Mouse (Mus musculus) ES-E14 (cell line): Measurements from ENCODE around the gene Hk1. TPM values are rescaled to one million over a fixed set of nuclear protein-coding genes. Genes with fewer than 3 reads are reported as not detected.

ENCODE experiments used
- DNase-seq: peaks from one replicate; pipeline ENCODE4 v3.0.0-alpha.2; 2013; ENCODE audit warnings: low read depth, low spot score
- H3K27ac ChIP-seq: 2 replicates; pipeline ENCODE4 v1.5.1; 2012; ENCODE audit warnings: low read depth, mild to moderate bottlenecking, low read length, moderate library complexity, mixed read lengths; ENCODE audit not compliant: poor library complexity, insufficient read depth, severe bottlenecking
- H3K36me3 ChIP-seq: 2 replicates; pipeline ENCODE4 v1.6.1; 2012; ENCODE audit warnings: mild to moderate bottlenecking, low read length, moderate library complexity, mixed read lengths; ENCODE audit not compliant: control insufficient read depth, poor library complexity, insufficient read depth, severe bottlenecking
- H3K4me1 ChIP-seq, 2 experiments: fragments of 150-350 bp in 1 of 2; sonication (generic) in 1 of 2; 2 replicates each; pipeline ENCODE4 v1.6.1; 2012; ENCODE audit warnings: low read length in 2 of 2, mild to moderate bottlenecking in 1 of 2, mixed read lengths in 1 of 2; ENCODE audit not compliant: control insufficient read depth in 2 of 2, insufficient read depth in 2 of 2, poor library complexity in 1 of 2
- H3K4me3 ChIP-seq, 2 experiments: fragments of 150-350 bp in 1 of 2; sonication (generic) in 1 of 2; 2 replicates each; pipeline ENCODE4 v1.5.1; 2012; ENCODE audit warnings: low read length in 2 of 2, low read depth in 1 of 2, mild to moderate bottlenecking in 1 of 2, mixed read lengths in 1 of 2; ENCODE audit not compliant: insufficient read depth in 1 of 2, poor library complexity in 1 of 2, severe bottlenecking in 1 of 2
- H3K9ac ChIP-seq: 2 replicates; pipeline ENCODE4 v1.6.1; 2012; ENCODE audit warnings: low read depth, mild to moderate bottlenecking, low read length, mixed read lengths; ENCODE audit not compliant: poor library complexity, insufficient read depth, severe bottlenecking
- H3K9me3 ChIP-seq: fragments of 150-350 bp; sonication (generic); 2 replicates; pipeline ENCODE4 v1.6.1; 2012; ENCODE audit warnings: low read depth, mild to moderate bottlenecking, low read length; ENCODE audit not compliant: control insufficient read depth, insufficient read depth
- CHD2 ChIP-seq: IDR thresholded peaks from 2 replicates; pipeline ENCODE4 v1.6.1; 2014; ENCODE audit warnings: mild to moderate bottlenecking, low read depth, low read length, inconsistent platforms
- HCFC1 ChIP-seq: IDR thresholded peaks from 2 replicates; pipeline ENCODE4 v1.6.1; 2012; ENCODE audit warnings: low read length, inconsistent platforms, borderline replicate concordance; ENCODE audit not compliant: insufficient read depth
- MAFK ChIP-seq: IDR thresholded peaks from 2 replicates; pipeline ENCODE4 v1.6.1; 2014; ENCODE audit warnings: mild to moderate bottlenecking, low read depth, low read length, inconsistent platforms; ENCODE audit not compliant: insufficient read depth
- ZC3H11A ChIP-seq: IDR thresholded peaks from 2 replicates; pipeline ENCODE4 v1.6.1; 2012; ENCODE audit warnings: low read depth, mild to moderate bottlenecking, inconsistent platforms, low read length, borderline replicate concordance
- ZNF384 ChIP-seq: IDR thresholded peaks from 2 replicates; pipeline ENCODE4 v1.6.1; 2012; ENCODE audit warnings: low read depth, low read length, inconsistent platforms
- in situ Hi-C, 2 experiments: fragments of 600-800 bp; cut with MboI; formaldehyde crosslinking; loops; one replicate each; pipeline ENCODE4 v1.15.1; 2025; ENCODE audit warnings: low sequenced_read_pairs in 2 of 2, inconsistent platforms in 1 of 2; ENCODE audit not compliant: unreplicated experiment in 2 of 2
- total RNA-seq: library from RNA; depleted of rRNA; stranded (reverse); fragments of 300-350 nt; gene quantifications from 2 replicates; pipeline ENCODE4 v1.2.3, GENCODE M21; 2012

Gene Hk1
- total RNA-seq, 1 experiment, result 18.8 TPM

- no peak for DNase-seq
- in situ Hi-C loops, result no loop called here
- no peaks in the 10 kb centered on the region for H3K9me3 ChIP-seq
- TF ChIP-seq CHD2, result no peak
- no peak for TF ChIP-seq ZNF384
- no peak for TF ChIP-seq ZC3H11A
- no peak for TF ChIP-seq HCFC1
- no peak for TF ChIP-seq MAFK
- H3K4me1 ChIP-seq, result no peaks in the 10 kb centered on the region
- no peak overlapping the region for H3K27ac ChIP-seq
- H3K9ac ChIP-seq, result no peak overlapping the region
- H3K36me3 ChIP-seq, result no peaks in the 10 kb centered on the region
- H3K4me3 ChIP-seq, result no peak overlapping the region
Measured at GRCm38 (mm10) chr10:62356105-62356730, 23.5 kb downstream of the Hk1 start.

- no peaks in the 10 kb centered on the region for H3K9me3 ChIP-seq
Measured at GRCm38 (mm10) chr10:62345147-62345546, 34.6 kb downstream of the Hk1 start.

GRCm38 (mm10) chr10:62344004-62344752 is 35.5 kb downstream of the Hk1 start:
- no peak overlapping the region for H3K4me3 ChIP-seq
- no peaks in the 10 kb centered on the region for H3K36me3 ChIP-seq
- no peak overlapping the region for H3K9ac ChIP-seq
- no peak for TF ChIP-seq MAFK
- no peak for TF ChIP-seq ZNF384
- no peak for TF ChIP-seq CHD2
- TF ChIP-seq HCFC1, result no peak
- no peak for TF ChIP-seq ZC3H11A
- in situ Hi-C loops, result no loop called here
- no peaks in the 10 kb centered on the region for H3K9me3 ChIP-seq
- H3K4me1 ChIP-seq, result peaks cover 0 to 7% of the 10 kb centered on the region in 2 experiments; a peak in 2 of 4 replicates
- DNase-seq, result no peak
- no peak overlapping the region for H3K27ac ChIP-seq

More at GRCm38 (mm10) chr10:62345147-62345546, 34.6 kb downstream of the Hk1 start:
- Histone ChIP-seq H3K9ac (no peak overlapping the region), H3K36me3 (no peaks in the 10 kb centered on the region), H3K27ac (no peak overlapping the region), H3K4me3 (no peak overlapping the region), H3K4me1 (peaks cover 0 to 4% of the 10 kb centered on the region in 2 experiments; a peak in 1 of 4 replicates)
- DNase-seq, result no peak
- in situ Hi-C loops, result no loop called here
- no peak for TF ChIP-seq ZNF384
- TF ChIP-seq MAFK, result no peak
- TF ChIP-seq HCFC1, result no peak
- TF ChIP-seq ZC3H11A, result no peak
- TF ChIP-seq CHD2, result no peak

GRCm38 (mm10) chr10:62342512-62342911 is 37.2 kb downstream of the Hk1 start:
- TF ChIP-seq MAFK, result no peak
- no peak for TF ChIP-seq HCFC1
- no peak for TF ChIP-seq ZNF384
- no peak for TF ChIP-seq ZC3H11A
- TF ChIP-seq CHD2, result no peak
- no peaks in the 10 kb centered on the region for H3K9me3 ChIP-seq
- H3K27ac ChIP-seq, result no peak overlapping the region
- in situ Hi-C loops, result no loop called here
- peaks cover 4 to 16% of the 10 kb centered on the region in 2 experiments for H3K4me1 ChIP-seq
- H3K4me3 ChIP-seq, result no peak overlapping the region
- no peak overlapping the region for H3K9ac ChIP-seq
- H3K36me3 ChIP-seq, result no peaks in the 10 kb centered on the region
- DNase-seq, result no peak
